Mouse (Mus musculus): ENCODE measurements around the gene Wfdc9. TPM values are rescaled to one million over a fixed set of nuclear protein-coding genes. Genes with fewer than 3 reads are reported as not detected.
"Not testable (repeated sequence)": the region's sequence is repeated elsewhere in the genome, so short reads cannot be mapped to it uniquely, and the experiment has no call there.

The Wfdc9 gene
- polyA plus RNA-seq, 1 experiment from 2014 or later, result not detected

- Histone ChIP-seq H3K4me2 (ENCODE audit: low read depth, low read length) (no peak overlapping the region), H3K36me3 (ENCODE audit: control insufficient read depth, insufficient read depth, low read length) (no peaks in the 10 kb centered on the region), H3K4me1 (ENCODE audit: control insufficient read depth, insufficient read depth, low read length) (no peaks in the 10 kb centered on the region), H3K4me3 (ENCODE audit: low read depth, low read length) (no peak overlapping the region), H3K27ac (replicated peaks; ENCODE audit: low read depth, low read length) (no peak overlapping the region), H3K27me3 (replicated peaks; ENCODE audit: control insufficient read depth, insufficient read depth, low read length) (no peaks in the 10 kb centered on the region), H3K9me3 (ENCODE audit: control insufficient read depth, low read length) (no peaks in the 10 kb centered on the region), H3K9ac (ENCODE audit: low read depth, low read length) (no peak overlapping the region)
- WGBS, result 70% methylated on average over 13 of the region's 13 CpGs
- ATAC-seq (ENCODE audit: low read depth) (no peak), DNase-seq (ENCODE audit: low spot score) (no peak)
Observed at GRCm38 (mm10) chr2:164641881-164642673, 14.3 kb downstream of the Wfdc9 start.

DNA sequence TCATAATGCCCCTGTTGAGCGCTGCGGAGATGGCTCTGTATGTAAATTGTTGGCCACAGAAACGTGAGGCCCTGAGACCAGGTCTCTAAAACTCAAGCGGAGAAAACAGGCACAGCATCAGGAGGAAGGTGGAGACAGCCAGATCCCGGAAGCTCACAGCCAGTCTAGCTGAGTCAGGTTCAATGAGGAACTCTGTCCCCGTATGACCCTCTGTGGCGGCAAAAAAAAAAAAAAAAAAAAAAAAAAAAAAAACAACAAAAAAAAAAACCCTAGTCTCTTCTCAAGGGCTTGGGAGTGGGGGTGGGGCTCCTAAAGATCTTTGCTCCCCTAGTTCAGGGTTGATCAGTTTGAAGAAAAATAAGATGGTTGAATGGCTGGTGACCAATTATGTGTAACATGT is 15.3 kb downstream of the Wfdc9 start:
- H3K4me1 ChIP-seq (ENCODE audit: control insufficient read depth, insufficient read depth, low read length), result no peaks in the 10 kb centered on the region
- no peak overlapping the region for H3K27ac ChIP-seq (replicated peaks; ENCODE audit: low read depth, low read length)
- no peak overlapping the region for H3K4me2 ChIP-seq (ENCODE audit: low read depth, low read length)
- H3K36me3 ChIP-seq (ENCODE audit: control insufficient read depth, insufficient read depth, low read length), result no peaks in the 10 kb centered on the region
- no peak for DNase-seq (ENCODE audit: low spot score)
- ATAC-seq (ENCODE audit: low read depth), result no peak
- H3K4me3 ChIP-seq (ENCODE audit: low read depth, low read length), result no peak overlapping the region
- WGBS, result 70% methylated on average over 7 of the region's 7 CpGs
- no peaks in the 10 kb centered on the region for H3K27me3 ChIP-seq (replicated peaks; ENCODE audit: control insufficient read depth, insufficient read depth, low read length)
- H3K9me3 ChIP-seq (ENCODE audit: control insufficient read depth, low read length), result no peaks in the 10 kb centered on the region
- no peak overlapping the region for H3K9ac ChIP-seq (ENCODE audit: low read depth, low read length)

GRCm38 (mm10) chr2:164638696-164639095 is 17.7 kb downstream of the Wfdc9 start, which contains the start of gene Wfdc16:
Wfdc16 (minus strand) TSS chr2:164638796.
- WGBS, result 84% methylated on average over 3 of the region's 3 CpGs
- no peak within 1 kb of the TSS for H3K4me3 ChIP-seq (ENCODE audit: low read depth, low read length)
- H3K9ac ChIP-seq (ENCODE audit: low read depth, low read length), result no peak within 1 kb of the TSS

DNA sequence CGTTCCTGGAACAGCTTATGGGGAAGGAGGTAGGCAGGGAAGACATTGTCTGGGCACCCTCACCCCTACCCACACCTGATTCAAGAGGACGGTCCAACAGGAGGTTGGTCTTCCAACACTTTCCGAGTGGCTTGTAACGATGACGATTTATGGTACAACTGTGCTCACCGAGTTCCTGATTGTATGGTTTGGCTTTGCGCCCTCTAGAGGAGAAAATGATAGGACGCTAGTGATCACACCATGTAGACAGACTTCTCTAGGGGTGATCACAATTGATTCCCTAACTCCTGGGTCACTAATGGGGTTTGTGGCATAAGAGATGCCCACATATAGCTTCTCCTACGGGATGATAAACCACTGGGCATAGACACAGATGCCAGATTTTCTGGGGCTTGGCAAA is 21.1 kb downstream of the Wfdc9 start:
- no peaks in the 10 kb centered on the region for H3K27me3 ChIP-seq (replicated peaks; ENCODE audit: control insufficient read depth, insufficient read depth, low read length)
- no peaks in the 10 kb centered on the region for H3K36me3 ChIP-seq (ENCODE audit: control insufficient read depth, insufficient read depth, low read length)
- H3K4me1 ChIP-seq (ENCODE audit: control insufficient read depth, insufficient read depth, low read length), result no peaks in the 10 kb centered on the region
- no peaks in the 10 kb centered on the region for H3K9me3 ChIP-seq (ENCODE audit: control insufficient read depth, low read length)
- no peak overlapping the region for H3K27ac ChIP-seq (replicated peaks; ENCODE audit: low read depth, low read length)
- no peak overlapping the region for H3K9ac ChIP-seq (ENCODE audit: low read depth, low read length)
- ATAC-seq (ENCODE audit: low read depth), result no peak
- WGBS, result 85% methylated on average over 9 of the region's 9 CpGs
- no peak overlapping the region for H3K4me3 ChIP-seq (ENCODE audit: low read depth, low read length)
- DNase-seq (ENCODE audit: low spot score), result no peak
- H3K4me2 ChIP-seq (ENCODE audit: low read depth, low read length), result no peak overlapping the region

More at GRCm38 (mm10) chr2:164638696-164639095, 17.7 kb downstream of the Wfdc9 start, which contains the start of gene Wfdc16:
- H3K36me3 ChIP-seq (ENCODE audit: control insufficient read depth, insufficient read depth, low read length), result no peaks in the 10 kb centered on the region
- no peak within 1 kb of the TSS for H3K4me2 ChIP-seq (ENCODE audit: low read depth, low read length)
- no peaks in the 10 kb centered on the region for H3K27me3 ChIP-seq (replicated peaks; ENCODE audit: control insufficient read depth, insufficient read depth, low read length)
- no peak for ATAC-seq (ENCODE audit: low read depth)
- DNase-seq (ENCODE audit: low spot score), result no peak
- H3K27ac ChIP-seq (replicated peaks; ENCODE audit: low read depth, low read length), result no peak within 1 kb of the TSS
- H3K9me3 ChIP-seq (ENCODE audit: control insufficient read depth, low read length), result no peaks in the 10 kb centered on the region
- H3K4me1 ChIP-seq (ENCODE audit: control insufficient read depth, insufficient read depth, low read length), result no peaks in the 10 kb centered on the region

- WGBS, result 81% methylated on average over 4 of the region's 4 CpGs
- Histone ChIP-seq H3K9me3 (ENCODE audit: control insufficient read depth, low read length) (no peaks in the 10 kb centered on the region), H3K9ac (ENCODE audit: low read depth, low read length) (no peak overlapping the region), H3K4me2 (ENCODE audit: low read depth, low read length) (no peak overlapping the region), H3K4me3 (ENCODE audit: low read depth, low read length) (no peak overlapping the region), H3K36me3 (ENCODE audit: control insufficient read depth, insufficient read depth, low read length) (no peaks in the 10 kb centered on the region), H3K27me3 (replicated peaks; ENCODE audit: control insufficient read depth, insufficient read depth, low read length) (no peaks in the 10 kb centered on the region), H3K27ac (replicated peaks; ENCODE audit: low read depth, low read length) (no peak overlapping the region), H3K4me1 (ENCODE audit: control insufficient read depth, insufficient read depth, low read length) (no peaks in the 10 kb centered on the region)
- DNase-seq (ENCODE audit: low spot score) (no peak), ATAC-seq (ENCODE audit: low read depth) (no peak)
Observed at GRCm38 (mm10) chr2:164621775-164622174, 34.6 kb downstream of the Wfdc9 start.

GRCm38 (mm10) chr2:164619050-164619449 is 37.3 kb downstream of the Wfdc9 start:
- H3K4me3 ChIP-seq (ENCODE audit: low read depth, low read length), result no peak overlapping the region
- H3K4me2 ChIP-seq (ENCODE audit: low read depth, low read length), result no peak overlapping the region
- DNase-seq (ENCODE audit: low spot score) (no peak), ATAC-seq (ENCODE audit: low read depth) (no peak)
- no peak overlapping the region for H3K9ac ChIP-seq (ENCODE audit: low read depth, low read length)
- no peaks in the 10 kb centered on the region for H3K4me1 ChIP-seq (ENCODE audit: control insufficient read depth, insufficient read depth, low read length)
- H3K9me3 ChIP-seq (ENCODE audit: control insufficient read depth, low read length), result no peaks in the 10 kb centered on the region
- no peak overlapping the region for H3K27ac ChIP-seq (replicated peaks; ENCODE audit: low read depth, low read length)
- no peaks in the 10 kb centered on the region for H3K27me3 ChIP-seq (replicated peaks; ENCODE audit: control insufficient read depth, insufficient read depth, low read length)
- no peaks in the 10 kb centered on the region for H3K36me3 ChIP-seq (ENCODE audit: control insufficient read depth, insufficient read depth, low read length)
- WGBS, result 70% methylated on average over 5 of the region's 5 CpGs

DNA sequence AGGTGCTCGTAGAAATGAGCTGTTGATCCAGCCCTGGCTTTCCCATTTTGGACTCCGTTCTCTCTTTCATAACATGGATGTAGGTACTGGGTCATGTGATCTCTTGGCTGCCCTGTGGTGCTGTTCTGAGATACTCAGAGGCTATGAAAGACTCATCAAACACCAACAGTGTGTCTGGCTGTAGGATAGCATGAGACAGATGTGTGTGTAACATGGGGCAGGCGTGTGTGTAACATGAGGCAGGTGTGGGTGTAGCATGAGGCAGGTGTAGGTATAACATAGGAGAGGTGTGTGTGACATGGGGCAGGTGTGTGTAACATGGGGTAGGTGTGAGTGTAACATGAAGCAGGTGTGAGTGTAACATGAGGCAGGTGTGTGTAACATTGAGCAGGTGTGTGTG is 41.0 kb downstream of the Wfdc9 start:
- Histone ChIP-seq H3K4me3 (ENCODE audit: low read depth, low read length) (no peak overlapping the region), H3K4me2 (ENCODE audit: low read depth, low read length) (no peak overlapping the region), H3K27ac (replicated peaks; ENCODE audit: low read depth, low read length) (no peak overlapping the region), H3K4me1 (ENCODE audit: control insufficient read depth, insufficient read depth, low read length) (no peaks in the 10 kb centered on the region), H3K36me3 (ENCODE audit: control insufficient read depth, insufficient read depth, low read length) (no peaks in the 10 kb centered on the region), H3K9me3 (ENCODE audit: control insufficient read depth, low read length) (no peaks in the 10 kb centered on the region), H3K9ac (ENCODE audit: low read depth, low read length) (no peak overlapping the region), H3K27me3 (replicated peaks; ENCODE audit: control insufficient read depth, insufficient read depth, low read length) (no peaks in the 10 kb centered on the region)
- ATAC-seq (ENCODE audit: low read depth) (no peak), DNase-seq (ENCODE audit: low spot score) (no peak)
- 85% methylated on average over 3 of the region's 3 CpGs for WGBS

GRCm38 (mm10) chr2:164613471-164613870 is 42.9 kb downstream of the Wfdc9 start, which contains the start of the genes Wfdc6b and Wfdc8:
Wfdc6b (plus strand) TSS chr2:164613522.
Wfdc8 (minus strand) TSS chr2:164613626.
- H3K9me3 ChIP-seq (ENCODE audit: control insufficient read depth, low read length); H3K4me2 ChIP-seq (ENCODE audit: low read depth, low read length); H3K36me3 ChIP-seq (ENCODE audit: control insufficient read depth, insufficient read depth, low read length); H3K4me1 ChIP-seq (ENCODE audit: control insufficient read depth, insufficient read depth, low read length); H3K27me3 ChIP-seq (replicated peaks; ENCODE audit: control insufficient read depth, insufficient read depth, low read length); H3K9ac ChIP-seq (ENCODE audit: low read depth, low read length); H3K27ac ChIP-seq (replicated peaks; ENCODE audit: low read depth, low read length); ATAC-seq (ENCODE audit: low read depth); H3K4me3 ChIP-seq (ENCODE audit: low read depth, low read length); DNase-seq (ENCODE audit: low spot score): not testable (repeated sequence)
- 46% methylated on average over 8 of the region's 8 CpGs for WGBS

DNA sequence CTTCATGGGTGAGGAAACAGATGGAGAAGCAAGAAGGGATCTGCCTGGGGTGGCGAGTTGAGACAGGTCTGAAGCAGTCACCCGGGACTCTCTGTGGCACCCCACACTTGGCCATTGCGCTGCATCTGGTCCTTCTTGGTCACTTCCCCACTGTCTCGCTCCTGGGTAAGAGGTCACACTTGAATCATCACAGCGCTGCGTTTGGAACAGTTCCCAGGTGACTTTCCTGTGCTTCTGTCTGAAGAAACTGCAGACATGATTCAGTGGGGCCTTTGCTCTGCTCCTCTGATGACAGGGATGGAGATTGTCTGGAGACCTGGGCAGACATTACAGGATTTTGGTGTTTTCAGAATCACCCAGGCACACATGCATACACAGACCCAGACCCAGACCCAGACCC is 47.6 kb downstream of the Wfdc9 start:
- Histone ChIP-seq H3K27me3 (replicated peaks; ENCODE audit: control insufficient read depth, insufficient read depth, low read length) (no peaks in the 10 kb centered on the region), H3K4me1 (ENCODE audit: control insufficient read depth, insufficient read depth, low read length) (no peaks in the 10 kb centered on the region), H3K4me3 (ENCODE audit: low read depth, low read length) (no peak overlapping the region), H3K36me3 (ENCODE audit: control insufficient read depth, insufficient read depth, low read length) (no peaks in the 10 kb centered on the region), H3K27ac (replicated peaks; ENCODE audit: low read depth, low read length) (no peak overlapping the region), H3K4me2 (ENCODE audit: low read depth, low read length) (no peak overlapping the region), H3K9ac (ENCODE audit: low read depth, low read length) (no peak overlapping the region), H3K9me3 (ENCODE audit: control insufficient read depth, low read length) (no peaks in the 10 kb centered on the region)
- ATAC-seq (ENCODE audit: low read depth) (no peak), DNase-seq (ENCODE audit: low spot score) (no peak)
- WGBS, result 80% methylated on average over 6 of the region's 6 CpGs

Measured in embryonic facial prominence, embryonic 14.5 days (tissue).